Mouse (Mus musculus) MEL (cell line): Measurements from ENCODE around the gene Nup210l.

Source experiments
- BHLHE40 ChIP-seq: IDR thresholded peaks from 2 replicates; pipeline ENCODE4 v1.6.1; 2012; ENCODE audit warnings: low read depth, mild to moderate bottlenecking, inconsistent platforms, low read length, improper control_type of control experiment, borderline replicate concordance
- CTCF ChIP-seq, 3 experiments: IDR thresholded peaks in 2 of 3; conservative IDR thresholded peaks in 1 of 3; 2 replicates each; pipeline ENCODE4 v1.5.1; 2011 to 2012; ENCODE audit warnings: low read length in 3 of 3, low read depth in 2 of 3, mild to moderate bottlenecking in 2 of 3, improper control_type of control experiment in 1 of 3, inconsistent platforms in 1 of 3, mixed read lengths in 1 of 3, moderate library complexity in 1 of 3; ENCODE audit not compliant: control insufficient read depth in 1 of 3, insufficient read depth in 1 of 3, poor library complexity in 1 of 3, severe bottlenecking in 1 of 3
- MAFK ChIP-seq: IDR thresholded peaks from 2 replicates; pipeline ENCODE4 v1.6.1; 2011; ENCODE audit warnings: low read depth, mild to moderate bottlenecking, low read length, improper control_type of control experiment, borderline replicate concordance
- MAX ChIP-seq: IDR thresholded peaks from 2 replicates; pipeline ENCODE4 v1.6.1; 2011; ENCODE audit warnings: low read length, improper control_type of control experiment
- MXI1 ChIP-seq: IDR thresholded peaks from 2 replicates; pipeline ENCODE4 v1.6.1; 2011; ENCODE audit warnings: mild to moderate bottlenecking, low read depth, low read length, improper control_type of control experiment
- POLR2A ChIP-seq, 2 experiments: IDR thresholded peaks; 2 replicates each; pipeline ENCODE4 v1.6.1; 2011 to 2012; ENCODE audit warnings: low read length in 2 of 2, mild to moderate bottlenecking in 2 of 2, control low read depth in 1 of 2, improper control_type of control experiment in 1 of 2, low read depth in 1 of 2, moderate library complexity in 1 of 2; ENCODE audit not compliant: control insufficient read depth in 1 of 2, insufficient read depth in 1 of 2, poor library complexity in 1 of 2
- UBTF ChIP-seq: IDR thresholded peaks from 2 replicates; pipeline ENCODE4 v1.6.1; 2012; ENCODE audit warnings: low read depth, mild to moderate bottlenecking, inconsistent platforms, low read length, improper control_type of control experiment, moderate library complexity, borderline replicate concordance; ENCODE audit not compliant: insufficient read depth
- ZKSCAN1 ChIP-seq: IDR thresholded peaks from 2 replicates; pipeline ENCODE4 v1.6.1; 2012; ENCODE audit warnings: low read depth, mild to moderate bottlenecking, inconsistent platforms, low read length, improper control_type of control experiment, moderate library complexity

GRCm38 (mm10) chr3:90242984-90243775 lies 139.2 kb downstream of the Nup210l start, which contains the start of gene Creb3l4:
- no peak for TF ChIP-seq MAFK
- no peak for TF ChIP-seq CTCF (IDR thresholded peaks at IDR 0.05 in 2 of 3, conservative IDR thresholded peaks at IDR 0.05 in 1 of 3; ENCODE audit: control insufficient read depth in 1 of 3, insufficient read depth in 1 of 3, low read depth in 2 of 3, low read length in 3 of 3, poor library complexity in 1 of 3, severe bottlenecking in 1 of 3)
- no peak for TF ChIP-seq MXI1
- TF ChIP-seq POLR2A (IDR thresholded peaks at IDR 0.05; ENCODE audit: control insufficient read depth in 1 of 2, insufficient read depth in 1 of 2, low read depth in 1 of 2, low read length in 2 of 2, poor library complexity in 1 of 2), result no peak
- no peak for TF ChIP-seq UBTF
- TF ChIP-seq MAX, result no peak
- no peak for TF ChIP-seq ZKSCAN1
- no peak for TF ChIP-seq BHLHE40
